Mouse (Mus musculus) neural tube, embryonic 15.5 days (tissue): ENCODE measurements around the gene Olfr69. TPM values are rescaled to one million over a fixed set of nuclear protein-coding genes. Genes with fewer than 3 reads are reported as not detected.
"Not testable (repeated sequence)": the region's sequence is repeated elsewhere in the genome, so short reads cannot be mapped to it uniquely, and the experiment has no call there.

Source experiments
- ATAC-seq: fragments of 200-750 bp; cut with Nextera tagmentation; 2 replicates; pipeline ENCODE4 v1.8.0; 2017; ENCODE audit warnings: mild to moderate bottlenecking, moderate TSS enrichment, moderate library complexity; ENCODE audit not compliant: low FRiP score
- H3K27ac ChIP-seq: fragments of 300-500 bp; sonication (generic); replicated peaks from 2 replicates; pipeline ENCODE4 v1.5.1; 2015; ENCODE audit warnings: mild to moderate bottlenecking, inconsistent platforms
- H3K27me3 ChIP-seq: fragments of 300-500 bp; sonication (generic); replicated peaks from 2 replicates; pipeline ENCODE4 v1.6.1; 2015; ENCODE audit warnings: inconsistent platforms
- H3K36me3 ChIP-seq: fragments of 300-500 bp; sonication (generic); 2 replicates; pipeline ENCODE4 v1.6.1; 2015; ENCODE audit warnings: inconsistent platforms
- H3K4me1 ChIP-seq: fragments of 300-500 bp; sonication (generic); 2 replicates; pipeline ENCODE4 v1.6.1; 2015; ENCODE audit warnings: inconsistent platforms
- H3K4me2 ChIP-seq: fragments of 300-500 bp; sonication (generic); 2 replicates; pipeline ENCODE4 v1.6.1; 2015; ENCODE audit warnings: inconsistent platforms, mild to moderate bottlenecking, moderate library complexity
- H3K4me3 ChIP-seq: fragments of 300-500 bp; sonication (generic); replicated peaks from 2 replicates; pipeline ENCODE4 v1.5.1; 2015; ENCODE audit warnings: mild to moderate bottlenecking, inconsistent platforms
- H3K9ac ChIP-seq: fragments of 300-500 bp; sonication (generic); replicated peaks from 2 replicates; pipeline ENCODE4 v1.6.1; 2015; ENCODE audit warnings: mild to moderate bottlenecking, inconsistent platforms
- H3K9me3 ChIP-seq: fragments of 300-500 bp; sonication (generic); replicated peaks from 2 replicates; pipeline ENCODE4 v1.6.1; 2016; ENCODE audit warnings: inconsistent platforms
- WGBS: fragments of 180-500 bp; shearing (Covaris S2); methylation state at CpG from one replicate; pipeline ENCODE4 v1.1.7; 2015; ENCODE audit warnings: mixed read lengths; 5-methylcytosine and 5-hydroxymethylcytosine counted together
- polyA plus RNA-seq: library from polyadenylated mRNA; unstranded; fragments of >200 nt; fragmentation: Nextera tagmentation; extraction: Ambion mirVana; gene quantifications from 2 replicates; pipeline ENCODE4 v1.2.1, GENCODE M21; 2015

The Olfr69 gene
- polyA plus RNA-seq, 1 experiment from 2014 or later = not detected

DNA sequence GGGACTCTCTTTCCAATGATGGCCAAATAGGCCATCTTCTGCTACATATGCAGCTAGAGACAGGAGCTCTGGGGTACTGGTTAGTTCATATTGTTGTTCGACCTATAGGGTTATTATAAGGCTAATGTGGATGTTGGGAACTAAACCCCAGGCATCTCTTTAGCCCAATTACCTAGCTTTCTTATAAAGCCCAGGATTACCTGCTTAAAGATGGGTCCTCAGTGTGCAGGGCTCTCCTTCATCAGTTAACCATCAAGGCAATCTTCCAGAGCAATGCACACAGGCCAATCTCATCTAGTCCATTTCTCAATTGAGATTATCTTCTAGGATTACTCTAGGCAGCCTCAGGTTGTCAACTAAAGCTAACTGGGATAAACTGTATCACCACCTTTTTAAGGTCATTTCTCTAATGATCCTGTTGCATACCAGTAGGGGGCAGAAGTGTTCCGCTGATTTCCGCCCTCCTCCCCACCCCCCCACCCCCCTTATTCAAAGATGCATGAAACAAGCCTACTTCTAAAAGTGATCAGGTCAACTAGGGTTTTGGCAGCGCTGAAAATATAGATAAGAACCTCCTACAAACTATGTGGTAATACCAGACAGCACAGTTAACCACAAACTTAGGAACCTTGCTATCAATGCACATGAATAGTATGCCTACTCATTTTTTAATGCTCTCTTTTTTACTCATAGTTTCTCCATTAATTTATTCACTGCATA is 21.4 kb upstream of the Olfr69 start:
- 41% methylated on average over 4 of the region's 4 CpGs for WGBS

DNA sequence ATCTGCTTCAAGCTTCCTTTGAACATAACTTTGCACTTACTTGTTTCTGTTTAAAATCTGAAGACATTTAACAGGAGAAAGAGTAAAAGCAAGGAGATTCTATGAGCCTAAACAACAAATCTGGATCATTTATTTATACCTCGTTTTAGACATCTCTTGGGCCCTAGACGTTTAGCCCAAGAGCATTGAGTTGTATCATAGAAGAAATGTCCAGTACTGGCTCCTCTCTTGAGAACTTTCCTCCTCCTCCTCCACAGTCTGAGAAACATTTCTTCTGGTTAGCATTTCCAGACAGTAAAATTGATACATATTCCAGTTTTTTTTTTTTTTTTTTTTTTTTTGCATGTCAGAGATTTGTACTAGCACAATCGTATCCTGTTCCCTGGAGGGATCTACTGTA is 20.3 kb upstream of the Olfr69 start, which contains the start of gene Olfr67:
Olfr67 (minus strand) TSS at position 101 of the 400 bp plus-strand sequence.
- H3K4me1 ChIP-seq = no peaks in the 10 kb centered on the region
- H3K4me3 ChIP-seq = no peak within 1 kb of the TSS
- no peak within 1 kb of the TSS for H3K9ac ChIP-seq
- no peaks in the 10 kb centered on the region for H3K27me3 ChIP-seq
- H3K36me3 ChIP-seq = no peaks in the 10 kb centered on the region
- 86% methylated on average over 3 of the region's 3 CpGs for WGBS
- H3K9me3 ChIP-seq = no peaks in the 10 kb centered on the region
- no peak within 1 kb of the TSS for H3K27ac ChIP-seq
- no peak within 1 kb of the TSS for H3K4me2 ChIP-seq
- no peak for ATAC-seq

More for the DNA sequence above, 21.4 kb upstream of the Olfr69 start:
- no peaks in the 10 kb centered on the region for H3K36me3 ChIP-seq
- H3K4me3 ChIP-seq = no peak overlapping the region
- no peak overlapping the region for H3K27ac ChIP-seq
- no peak for ATAC-seq
- H3K4me2 ChIP-seq = no peak overlapping the region
- no peaks in the 10 kb centered on the region for H3K27me3 ChIP-seq
- H3K9me3 ChIP-seq = no peaks in the 10 kb centered on the region
- no peaks in the 10 kb centered on the region for H3K4me1 ChIP-seq
- H3K9ac ChIP-seq = no peak overlapping the region

- Histone ChIP-seq H3K36me3 (no peaks in the 10 kb centered on the region), H3K4me3 (no peak within 1 kb of the TSS), H3K27ac (no peak within 1 kb of the TSS), H3K4me1 (no peaks in the 10 kb centered on the region), H3K4me2 (no peak within 1 kb of the TSS), H3K9ac (no peak within 1 kb of the TSS), H3K27me3 (no peaks in the 10 kb centered on the region), H3K9me3 (no peaks in the 10 kb centered on the region)
- 77% methylated on average over 3 of the region's 3 CpGs for WGBS
- ATAC-seq = no peak
Observed at GRCm38 (mm10) chr7:103779598-103779997, 8.2 kb upstream of the Olfr69 start, which contains the start of gene Olfr68. Gene Olfr68 (minus strand): TSS chr7:103779698.

- H3K27me3 ChIP-seq, ATAC-seq, H3K9me3 ChIP-seq, H3K4me3 ChIP-seq, H3K4me1 ChIP-seq, H3K36me3 ChIP-seq, H3K9ac ChIP-seq, H3K27ac ChIP-seq, H3K4me2 ChIP-seq: not testable (repeated sequence)
- 93% methylated on average over 4 of the region's 4 CpGs for WGBS
Observed at GRCm38 (mm10) chr7:103777652-103778051, 6.3 kb upstream of the Olfr69 start.

DNA sequence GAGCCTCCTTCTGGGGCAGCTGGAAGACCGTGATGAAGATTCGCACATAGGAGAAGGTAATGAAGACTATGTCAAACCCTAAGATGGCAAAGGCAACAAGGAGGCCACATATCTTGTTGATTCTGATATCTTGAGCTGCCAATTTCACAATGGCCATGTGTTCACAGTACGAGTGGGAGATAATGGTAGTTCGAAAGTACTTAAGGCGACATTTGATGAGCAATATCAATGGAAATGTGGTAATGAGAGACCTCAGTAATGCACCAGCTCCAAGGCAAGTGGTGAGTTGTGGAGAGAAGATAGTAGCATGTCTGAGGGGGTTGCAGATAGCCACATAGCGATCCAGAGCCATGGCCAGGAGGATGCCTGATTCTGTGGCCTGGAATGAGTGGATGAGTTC is 3.7 kb downstream of the Olfr69 start:
- H3K4me2 ChIP-seq, ATAC-seq, H3K36me3 ChIP-seq, H3K9me3 ChIP-seq, H3K27me3 ChIP-seq, H3K27ac ChIP-seq, H3K9ac ChIP-seq, H3K4me1 ChIP-seq, H3K4me3 ChIP-seq: not testable (repeated sequence)
- 93% methylated on average over 6 of the region's 6 CpGs for WGBS

- H3K27me3 ChIP-seq, H3K9ac ChIP-seq, H3K27ac ChIP-seq, H3K4me2 ChIP-seq, ATAC-seq, H3K9me3 ChIP-seq, H3K4me3 ChIP-seq, H3K36me3 ChIP-seq, H3K4me1 ChIP-seq: not testable (repeated sequence)
- 87% methylated on average over 6 of the region's 6 CpGs for WGBS
Observed at GRCm38 (mm10) chr7:103762212-103762611, 9.2 kb downstream of the Olfr69 start.

DNA sequence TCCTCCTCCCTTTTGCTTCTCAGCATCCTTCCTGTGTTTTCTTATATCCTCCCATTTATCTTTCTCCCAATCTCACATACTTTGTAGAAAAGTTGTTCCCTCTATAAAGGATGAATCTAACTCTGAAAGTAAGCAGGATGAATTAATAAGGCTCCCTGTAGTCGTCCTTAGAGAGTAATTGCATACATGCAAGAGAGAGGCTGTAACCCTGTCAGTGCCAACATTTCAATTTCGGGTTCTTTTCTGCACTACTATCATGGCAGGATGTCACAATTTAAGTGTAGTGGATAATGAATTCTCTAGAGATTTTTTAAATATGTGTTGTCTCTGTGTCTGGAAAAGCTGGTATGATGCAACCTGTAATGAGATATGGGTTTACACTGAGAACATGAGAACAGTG is 14.2 kb downstream of the Olfr69 start, which contains the start of gene Olfr630:
Olfr630 (minus strand) TSS at position 101 of the 400 bp plus-strand sequence.
- WGBS = 53% methylated on average over 2 of the region's 2 CpGs
- no peak within 1 kb of the TSS for H3K9ac ChIP-seq
- H3K4me2 ChIP-seq = no peak within 1 kb of the TSS
- H3K4me3 ChIP-seq = no peak within 1 kb of the TSS
- H3K27ac ChIP-seq = no peak within 1 kb of the TSS
- H3K27me3 ChIP-seq = no peaks in the 10 kb centered on the region
- no peak for ATAC-seq
- no peaks in the 10 kb centered on the region for H3K9me3 ChIP-seq
- H3K36me3 ChIP-seq = no peaks in the 10 kb centered on the region
- no peaks in the 10 kb centered on the region for H3K4me1 ChIP-seq

- H3K36me3 ChIP-seq = no peaks in the 10 kb centered on the region
- no peaks in the 10 kb centered on the region for H3K27me3 ChIP-seq
- ATAC-seq = no peak
- WGBS = 83% methylated on average over 2 of the region's 2 CpGs
- no peak within 1 kb of the TSS for H3K4me3 ChIP-seq
- no peak within 1 kb of the TSS for H3K4me2 ChIP-seq
- H3K4me1 ChIP-seq = no peaks in the 10 kb centered on the region
- H3K9ac ChIP-seq = no peak within 1 kb of the TSS
- no peaks in the 10 kb centered on the region for H3K9me3 ChIP-seq
- H3K27ac ChIP-seq = no peak within 1 kb of the TSS
Observed at GRCm38 (mm10) chr7:103744843-103745242, 26.6 kb downstream of the Olfr69 start, which contains the start of gene Olfr629. Gene Olfr629 (minus strand): TSS chr7:103744943.

DNA sequence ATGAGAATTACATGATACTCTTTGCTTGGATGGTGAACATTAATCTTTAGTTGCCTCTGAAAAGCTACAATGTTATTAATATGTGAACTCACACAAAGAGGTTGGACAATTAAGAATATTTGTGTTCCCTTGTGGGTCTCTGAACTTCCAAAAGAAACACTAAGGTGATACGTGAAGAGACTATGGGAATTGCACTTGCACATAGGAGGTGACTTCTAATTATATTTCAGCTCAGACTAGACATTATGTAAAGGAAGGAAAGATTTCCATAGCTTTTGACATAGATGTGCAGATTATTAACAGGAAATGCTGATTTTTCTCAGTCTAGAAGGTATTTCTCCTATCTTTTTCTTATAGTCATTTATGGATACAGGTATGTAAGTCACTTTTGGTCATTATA is 41.3 kb downstream of the Olfr69 start, which contains the start of gene Olfr628:
Olfr628 (plus strand) TSS at position 301 of the 400 bp plus-strand sequence.
- Histone ChIP-seq H3K4me3 (no peak within 1 kb of the TSS), H3K27ac (no peak within 1 kb of the TSS), H3K27me3 (no peaks in the 10 kb centered on the region), H3K36me3 (no peaks in the 10 kb centered on the region), H3K9me3 (no peaks in the 10 kb centered on the region), H3K4me1 (no peaks in the 10 kb centered on the region), H3K4me2 (no peak within 1 kb of the TSS), H3K9ac (no peak within 1 kb of the TSS)
- ATAC-seq = no peak
- 97% methylated on average over 1 of the region's 1 CpGs for WGBS

DNA sequence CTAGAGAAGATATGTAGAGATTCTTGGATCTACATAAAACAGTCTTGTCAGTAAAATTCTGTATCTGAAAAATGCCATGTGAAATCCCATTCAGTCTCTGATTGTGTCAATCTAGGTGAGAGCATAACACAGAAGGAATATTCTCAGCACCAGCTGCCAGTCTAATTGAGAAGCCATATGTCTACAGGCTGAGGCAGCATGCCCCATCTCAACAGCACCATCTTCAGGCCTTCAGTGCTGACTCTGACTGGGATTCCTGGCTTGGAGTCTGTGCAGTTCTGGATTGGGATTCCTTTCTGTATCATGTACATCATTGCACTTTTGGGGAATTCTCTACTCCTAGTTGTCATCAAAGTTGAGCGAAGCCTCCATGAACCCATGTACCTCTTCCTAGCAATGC is 55.0 kb downstream of the Olfr69 start:
- not testable (repeated sequence) for ATAC-seq, H3K4me1 ChIP-seq, H3K27me3 ChIP-seq, H3K9me3 ChIP-seq, H3K36me3 ChIP-seq, H3K4me2 ChIP-seq, H3K27ac ChIP-seq, H3K9ac ChIP-seq, H3K4me3 ChIP-seq
- 87% methylated on average over 1 of the region's 1 CpGs for WGBS
